Mouse (Mus musculus) megakaryocyte, embryonic 14.5 days (primary cell): ENCODE data around the gene Ugt1a6b. TPM values are rescaled to one million over a fixed set of nuclear protein-coding genes. Genes with fewer than 3 reads are reported as not detected.
"Not testable (repeated sequence)": the region's sequence is repeated elsewhere in the genome, so short reads cannot be mapped to it uniquely, and the experiment has no call there.

Experiments used
- H3K27me3 ChIP-seq: replicated peaks from 2 replicates; pipeline ENCODE3; 2012; ENCODE audit warnings: inconsistent platforms
- H3K36me3 ChIP-seq: replicated peaks from 2 replicates; pipeline ENCODE3; 2012; ENCODE audit warnings: low read length, inconsistent platforms, mixed read lengths
- H3K4me1 ChIP-seq: 2 replicates; pipeline ENCODE4 v1.6.1; 2012; ENCODE audit warnings: inconsistent platforms
- H3K4me3 ChIP-seq: replicated peaks from 2 replicates; pipeline ENCODE3; 2012; ENCODE audit warnings: moderate library complexity, mild to moderate bottlenecking, inconsistent platforms
- H3K9me3 ChIP-seq: 2 replicates; pipeline ENCODE4 v1.6.1; 2012; ENCODE audit warnings: inconsistent platforms
- FLI1 ChIP-seq: IDR thresholded peaks from 2 replicates; pipeline ENCODE4 v1.6.1; 2012; ENCODE audit warnings: low read length, inconsistent platforms, mixed read lengths
- GATA1 ChIP-seq: IDR thresholded peaks from 3 replicates; pipeline ENCODE4 v1.6.1; 2012; ENCODE audit warnings: mixed read lengths, low read length, inconsistent platforms, borderline replicate concordance
- polyA plus RNA-seq: library from polyadenylated mRNA; stranded (reverse); fragments of >175 nt; gene quantifications from 2 replicates; pipeline ENCODE4 v1.2.3, GENCODE M21; 2012; ENCODE audit warnings: low replicate concordance; ENCODE audit not compliant: insufficient read depth

The Ugt1a6b gene
- polyA plus RNA-seq, 1 experiment: not detected

DNA sequence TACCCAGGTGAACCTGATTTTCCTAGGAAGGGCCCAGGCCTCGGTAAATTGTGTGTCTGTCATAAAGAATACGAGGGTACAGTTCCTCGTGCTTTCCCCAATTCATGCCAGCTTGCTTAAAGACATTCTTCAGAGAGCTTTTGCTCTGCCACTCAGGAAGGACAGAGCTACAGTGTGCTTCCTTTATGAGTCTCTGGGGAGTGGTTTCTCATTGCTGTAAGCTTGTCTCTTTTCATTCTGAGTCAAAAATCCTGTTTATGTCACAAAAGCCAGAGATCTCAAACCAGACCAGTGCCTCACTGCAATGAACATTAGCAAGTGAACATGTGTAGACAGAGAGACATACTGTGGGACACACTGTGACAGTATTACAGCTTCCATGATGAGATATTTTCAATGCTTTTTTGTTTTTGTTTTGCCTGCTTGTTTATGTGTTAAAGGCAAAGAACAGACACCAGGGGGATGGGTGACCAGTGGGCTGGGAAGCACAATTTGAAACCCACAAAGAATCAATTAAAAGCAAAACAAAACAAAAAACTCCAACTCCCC lies 30.9 kb downstream of the Ugt1a6b start:
- H3K36me3 ChIP-seq: no peaks in the 10 kb centered on the region
- H3K4me3 ChIP-seq: no peak overlapping the region
- TF ChIP-seq FLI1: no peak
- no peak for TF ChIP-seq GATA1
- H3K4me1 ChIP-seq: peaks cover 5% of the 10 kb centered on the region; the same call in 1 of the 2 replicates
- peaks cover 2% of the 10 kb centered on the region for H3K27me3 ChIP-seq
- H3K9me3 ChIP-seq: no peaks in the 10 kb centered on the region

DNA sequence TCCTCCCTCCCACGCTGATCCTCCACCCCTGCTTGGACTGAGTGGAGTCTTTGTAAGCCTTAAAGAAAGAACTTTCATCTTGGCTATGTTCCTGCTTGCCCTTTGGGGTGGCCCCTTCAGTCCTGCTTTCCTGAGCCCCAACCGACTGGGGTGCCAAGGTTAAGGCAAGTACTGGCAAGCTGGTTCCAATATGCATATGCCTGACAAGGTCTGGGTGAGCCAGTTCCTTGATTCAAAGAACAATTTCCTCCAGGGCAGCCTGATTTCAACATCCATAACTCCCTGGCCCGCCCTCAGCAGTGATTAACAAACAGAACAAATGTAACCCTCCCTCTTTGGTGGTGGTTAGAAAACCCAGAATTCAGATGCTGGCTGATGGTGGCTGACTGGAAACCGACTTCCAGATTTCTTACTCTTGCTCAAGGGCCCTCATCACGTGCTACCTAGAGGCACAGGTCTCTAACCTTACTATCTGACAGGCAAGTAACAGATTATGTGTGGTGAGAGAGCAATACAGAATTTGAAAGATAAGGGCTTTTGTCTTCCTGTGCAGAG lies 31.5 kb downstream of the Ugt1a6b start, which contains the start of gene Ugt1a6a:
Gene Ugt1a6a (plus strand): TSS at position 353 of the 555 bp plus-strand sequence.
- H3K9me3 ChIP-seq: not testable (repeated sequence)

DNA sequence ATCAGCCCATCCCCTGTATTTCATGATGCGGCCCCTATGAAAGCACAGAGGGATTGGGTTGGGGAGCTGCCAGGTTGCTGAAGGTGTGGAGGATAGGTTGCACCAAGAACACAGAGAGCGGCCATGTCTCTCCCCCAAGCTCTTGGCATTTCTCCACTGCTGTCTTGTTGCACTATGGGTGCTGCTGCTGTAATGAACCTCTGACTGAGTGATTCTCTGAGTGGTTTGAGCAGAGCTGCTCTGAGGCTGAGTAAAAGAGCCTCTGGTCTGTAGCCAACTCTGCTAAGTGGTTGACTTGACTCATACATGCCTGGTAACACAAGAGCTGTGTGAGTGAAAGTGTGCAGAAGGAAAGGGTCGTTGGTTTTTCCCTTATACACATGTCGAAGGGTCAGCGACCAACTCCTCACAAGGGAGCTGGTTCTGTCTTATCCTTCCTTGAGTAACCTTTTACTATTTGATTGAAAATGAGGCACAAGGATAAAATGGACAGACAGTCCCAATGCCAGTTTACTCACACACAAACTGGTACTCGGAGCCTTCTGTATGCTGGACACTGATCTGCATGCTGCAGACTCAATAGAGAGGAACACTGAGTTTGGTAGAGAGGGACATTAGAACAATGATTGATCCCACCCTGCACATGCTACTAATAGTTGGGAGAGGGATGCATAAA lies 32.3 kb downstream of the Ugt1a6b start:
- not testable (repeated sequence) for H3K36me3 ChIP-seq, H3K4me3 ChIP-seq, H3K9me3 ChIP-seq, H3K4me1 ChIP-seq, H3K27me3 ChIP-seq

More for the DNA sequence above, 31.5 kb downstream of the Ugt1a6b start, which contains the start of gene Ugt1a6a:
- H3K4me1 ChIP-seq, H3K4me3 ChIP-seq, H3K36me3 ChIP-seq, H3K27me3 ChIP-seq: not testable (repeated sequence)

DNA sequence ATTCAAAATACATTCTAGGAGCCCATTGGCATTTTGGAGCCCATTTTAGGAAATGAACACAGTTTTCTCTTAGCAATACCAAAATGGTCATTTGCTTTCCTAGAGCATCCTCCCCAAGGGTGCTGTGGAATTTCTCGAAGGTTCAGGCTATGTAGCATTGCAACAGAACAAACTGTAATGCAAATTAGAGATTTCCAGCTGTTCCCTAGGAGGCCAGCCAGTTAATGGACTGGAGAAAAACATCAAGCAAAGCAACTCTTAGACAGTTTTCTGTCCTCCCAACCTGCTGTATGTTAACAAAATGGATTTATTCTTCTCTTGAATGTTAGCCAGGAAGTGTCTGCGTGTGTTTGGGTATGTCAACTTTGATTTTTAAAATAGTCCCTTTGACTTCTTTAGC lies 33.6 kb downstream of the Ugt1a6b start:
- Histone ChIP-seq H3K4me1 (peaks cover 5% of the 10 kb centered on the region; the same call in 1 of the 2 replicates), H3K4me3 (no peak overlapping the region), H3K27me3 (peaks cover 2% of the 10 kb centered on the region), H3K9me3 (no peaks in the 10 kb centered on the region), H3K36me3 (no peaks in the 10 kb centered on the region)
- no peak for TF ChIP-seq FLI1
- TF ChIP-seq GATA1: no peak

DNA sequence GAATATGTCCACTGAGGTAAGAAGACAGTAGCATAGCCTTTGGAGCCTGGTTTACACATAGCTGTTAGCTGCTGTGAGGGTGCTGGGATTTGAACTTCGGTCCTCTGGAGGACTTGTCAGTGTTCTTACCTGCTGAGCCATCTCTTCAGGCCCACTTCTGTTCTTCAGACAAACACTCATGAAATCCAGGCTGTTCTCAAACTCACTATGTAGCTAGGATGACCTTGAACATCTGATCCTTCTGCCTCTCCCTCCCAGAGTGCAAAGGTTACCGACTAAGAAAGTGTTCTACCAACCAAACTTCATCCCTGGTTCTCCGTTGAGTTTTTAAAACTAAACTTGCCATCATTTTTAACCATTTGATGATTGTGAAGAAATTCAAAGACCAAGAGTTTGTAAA lies 34.2 kb downstream of the Ugt1a6b start:
- Histone ChIP-seq H3K27me3 (no peaks in the 10 kb centered on the region), H3K9me3 (no peaks in the 10 kb centered on the region), H3K36me3 (no peaks in the 10 kb centered on the region), H3K4me3 (no peak overlapping the region), H3K4me1 (peaks cover 6% of the 10 kb centered on the region; the same call in 1 of the 2 replicates)
- TF ChIP-seq FLI1 (no peak), GATA1 (no peak)

DNA sequence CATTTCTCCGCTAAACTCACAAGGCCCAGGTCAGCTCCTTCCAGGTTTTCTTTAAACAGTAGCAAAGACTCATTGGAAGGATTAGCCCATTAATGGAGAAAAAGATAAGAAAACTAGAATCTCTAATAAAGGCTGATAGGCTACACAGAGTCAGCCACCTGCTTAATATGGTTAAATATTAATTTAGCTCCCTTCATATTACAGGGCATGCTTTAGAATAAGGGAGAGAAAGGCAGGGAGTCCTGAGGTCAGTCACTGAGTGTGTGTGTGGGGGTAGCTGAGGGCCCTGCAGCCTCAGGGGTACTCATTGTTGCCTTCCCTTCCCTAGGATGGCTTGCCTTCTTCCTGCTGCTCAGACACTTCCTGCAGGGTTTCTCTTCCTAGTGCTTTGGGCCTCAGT lies 35.1 kb downstream of the Ugt1a6b start:
- no peaks in the 10 kb centered on the region for H3K27me3 ChIP-seq
- TF ChIP-seq FLI1 (no peak), GATA1 (no peak)
- H3K9me3 ChIP-seq: no peaks in the 10 kb centered on the region

DNA sequence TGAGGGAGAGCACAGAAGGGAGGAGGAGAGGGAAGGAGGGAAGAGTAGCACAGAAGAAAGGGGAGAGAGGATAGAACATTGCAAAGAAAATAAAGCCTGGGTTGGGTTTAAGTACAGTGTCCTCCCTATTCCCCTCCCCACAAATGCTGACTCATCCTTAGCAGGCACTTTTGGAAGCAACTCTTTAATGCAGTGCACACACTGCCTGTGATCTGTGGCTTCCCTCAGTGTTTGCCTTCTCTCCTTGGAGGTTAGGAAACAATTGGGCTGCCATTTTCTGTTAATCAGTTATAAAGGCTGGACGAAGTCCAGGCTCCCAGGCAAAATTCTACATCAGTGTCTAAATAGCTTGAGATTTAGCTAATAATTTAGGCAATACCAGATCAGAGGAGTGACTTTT lies 37.4 kb downstream of the Ugt1a6b start:
- not testable (repeated sequence) for H3K4me3 ChIP-seq, H3K9me3 ChIP-seq, H3K36me3 ChIP-seq, H3K27me3 ChIP-seq, H3K4me1 ChIP-seq

More for the DNA sequence above, 35.1 kb downstream of the Ugt1a6b start:
- Histone ChIP-seq H3K4me3 (no peak overlapping the region), H3K4me1 (peaks cover 8% of the 10 kb centered on the region; the same call in 1 of the 2 replicates), H3K36me3 (no peaks in the 10 kb centered on the region)

DNA sequence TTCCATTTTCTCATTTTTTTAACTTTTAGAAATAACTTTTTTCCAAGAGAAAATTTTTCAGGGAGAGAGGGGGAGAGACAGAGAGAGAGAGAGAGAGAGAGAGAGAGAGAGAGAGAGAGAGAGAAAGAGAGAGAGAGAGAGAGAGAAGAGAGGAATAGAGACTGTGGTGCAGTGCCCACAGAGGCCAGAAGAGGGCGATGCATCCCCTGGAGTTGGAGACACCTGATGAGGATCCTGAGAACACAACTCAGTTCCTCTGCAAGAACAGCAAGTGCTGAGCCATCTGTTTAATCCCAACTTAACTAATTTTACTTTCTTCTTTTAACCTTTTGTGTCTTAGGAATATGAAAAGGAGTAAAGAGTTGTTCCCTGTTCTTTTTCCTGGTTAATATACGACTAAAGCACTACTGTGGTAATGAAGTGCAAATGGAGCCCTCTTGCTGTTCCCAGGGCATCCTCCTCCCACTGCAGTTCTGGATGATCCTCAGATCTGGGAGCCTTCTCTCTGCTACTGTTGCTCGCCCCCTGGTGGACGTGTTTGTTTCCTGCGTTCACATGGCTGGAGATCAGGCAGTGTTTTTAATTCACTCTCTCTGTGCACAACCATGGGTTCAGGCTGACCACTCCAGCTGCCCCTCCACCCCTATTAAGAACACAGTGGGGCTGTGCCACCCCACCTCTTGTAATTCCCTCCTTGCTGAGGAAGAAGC lies 41.1 kb downstream of the Ugt1a6b start:
- H3K4me1 ChIP-seq, H3K27me3 ChIP-seq, H3K36me3 ChIP-seq, H3K9me3 ChIP-seq, H3K4me3 ChIP-seq: not testable (repeated sequence)

DNA sequence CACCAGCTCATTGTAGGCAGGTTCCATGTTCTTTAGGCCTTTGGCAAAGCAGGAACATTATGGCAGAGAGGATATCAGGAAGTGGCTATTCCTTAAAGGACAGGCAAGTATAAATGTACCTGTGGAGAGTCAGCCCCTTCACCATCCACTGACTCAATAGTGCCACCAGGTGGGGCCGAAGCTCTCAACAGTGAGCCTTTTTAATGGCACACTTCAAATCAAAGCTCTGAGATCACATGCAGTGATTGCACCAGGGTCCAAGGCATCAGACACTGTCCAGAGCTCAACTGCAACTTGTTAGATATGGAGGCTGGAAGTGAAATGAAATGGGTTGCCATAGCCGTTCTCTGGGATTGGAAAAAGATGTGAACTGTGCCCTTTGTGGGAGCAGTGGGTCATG lies 42.2 kb downstream of the Ugt1a6b start:
- H3K27me3 ChIP-seq, H3K4me1 ChIP-seq, H3K4me3 ChIP-seq, H3K36me3 ChIP-seq, H3K9me3 ChIP-seq: not testable (repeated sequence)

DNA sequence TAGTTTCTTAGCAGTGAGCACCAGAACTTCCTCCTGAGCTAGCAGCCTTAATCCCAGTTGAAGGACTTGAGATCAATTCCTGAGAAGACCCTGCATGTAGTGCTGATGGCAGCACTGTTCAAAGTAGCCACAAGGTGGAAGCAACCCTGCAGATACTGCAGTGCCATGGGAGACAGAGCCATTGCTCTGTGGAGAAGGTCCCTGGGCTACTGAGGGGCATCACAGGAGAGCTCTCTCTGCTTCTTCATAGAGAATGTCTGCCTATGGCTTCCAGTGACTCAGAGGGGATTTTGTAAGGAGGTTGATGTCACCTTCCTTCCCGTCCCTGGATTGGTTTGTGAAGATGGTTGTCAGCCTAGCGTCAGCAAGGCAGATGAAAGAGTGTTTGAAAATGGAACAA lies 47.1 kb downstream of the Ugt1a6b start:
- not testable (repeated sequence) for H3K27me3 ChIP-seq, H3K4me1 ChIP-seq, H3K4me3 ChIP-seq, H3K9me3 ChIP-seq, H3K36me3 ChIP-seq

DNA sequence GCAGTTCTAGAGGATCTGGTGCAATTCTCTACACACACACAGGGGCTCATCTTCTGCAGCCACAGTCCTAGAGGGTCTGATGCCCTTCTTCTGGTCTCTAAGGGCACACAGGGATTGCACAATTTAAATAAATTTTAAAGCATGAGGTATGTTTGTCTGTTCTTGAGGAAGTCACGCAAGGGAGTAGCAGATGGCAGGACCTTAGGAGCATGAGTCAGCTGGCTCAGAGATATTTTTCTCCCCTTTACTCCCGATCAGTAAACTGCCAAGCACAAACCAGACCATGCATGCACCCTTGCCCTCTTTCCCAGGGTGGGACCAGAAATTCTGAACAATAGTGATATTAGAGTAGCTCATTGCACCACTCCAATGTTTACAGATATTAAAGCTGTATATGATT lies 55.4 kb downstream of the Ugt1a6b start:
- Histone ChIP-seq H3K9me3 (peaks cover 3% of the 10 kb centered on the region; the same call in 1 of the 2 replicates), H3K4me1 (no peaks in the 10 kb centered on the region), H3K36me3 (no peaks in the 10 kb centered on the region), H3K4me3 (no peak overlapping the region), H3K27me3 (no peaks in the 10 kb centered on the region)
- TF ChIP-seq FLI1 (no peak), GATA1 (no peak)
